Mouse (Mus musculus): ENCODE data around the gene Lmo3. TPM values are rescaled to one million over a fixed set of nuclear protein-coding genes. Genes with fewer than 3 reads are reported as not detected.

Gene Lmo3
- total and polyA plus RNA-seq, 3 experiments, result not detected

- no peaks in the 10 kb centered on the region for H3K27me3 ChIP-seq (ENCODE audit: control insufficient read depth in 1 of 2, insufficient read depth in 2 of 2, low read length in 2 of 2)
- no peaks in the 10 kb centered on the region for H3K9me3 ChIP-seq (replicated peaks; ENCODE audit: insufficient read depth, low read length)
- H3K36me3 ChIP-seq (ENCODE audit: control insufficient read depth in 1 of 2, insufficient read depth in 2 of 2, low read length in 2 of 2), result no peaks in the 10 kb centered on the region
- H3K4me1 ChIP-seq (ENCODE audit: control insufficient read depth in 1 of 2, insufficient read depth in 2 of 2, low read length in 2 of 2), result no peaks in the 10 kb centered on the region
- no peak overlapping the region for H3K4me3 ChIP-seq (ENCODE audit: control insufficient read depth in 1 of 2, insufficient read depth in 1 of 2, low read depth in 2 of 2, low read length in 2 of 2)
- no peak overlapping the region for H3K9ac ChIP-seq (ENCODE audit: control insufficient read depth, low read depth, low read length, poor library complexity, severe bottlenecking)
- no peak for DNase-seq (ENCODE audit: low read depth, low spot score)
- H3K79me2 ChIP-seq (ENCODE audit: control insufficient read depth, insufficient read depth, low read length, poor library complexity), result no peaks in the 10 kb centered on the region
- TF ChIP-seq ELF1 (IDR thresholded peaks at IDR 0.05; ENCODE audit: low read depth, low read length), result no peak
- no peak for TF ChIP-seq MXI1 (IDR thresholded peaks at IDR 0.05; ENCODE audit: low read depth, low read length)
- no peak for TF ChIP-seq MYC (IDR thresholded peaks at IDR 0.05; ENCODE audit: low read depth, low read length)
- no peak for TF ChIP-seq TBP (IDR thresholded peaks at IDR 0.05; ENCODE audit: low read depth, low read length)
- no peak for TF ChIP-seq USF2 (IDR thresholded peaks at IDR 0.05; ENCODE audit: borderline replicate concordance in 1 of 2, insufficient read depth in 1 of 2, low read depth in 1 of 2, low read length in 2 of 2)
- TF ChIP-seq POLR2AphosphoS2 (IDR thresholded peaks at IDR 0.05; ENCODE audit: low read length), result no peak
- no peak for TF ChIP-seq EP300 (IDR thresholded peaks at IDR 0.05; ENCODE audit: low read depth in 1 of 2, low read length in 2 of 2)
- TF ChIP-seq ZC3H11A (IDR thresholded peaks at IDR 0.05; ENCODE audit: low read depth, low read length), result no peak
- TF ChIP-seq SMC3 (IDR thresholded peaks at IDR 0.05; ENCODE audit: low read depth, low read length), result no peak
- TF ChIP-seq MAFK (IDR thresholded peaks at IDR 0.05; ENCODE audit: borderline replicate concordance, low read depth, low read length), result no peak
- no peak for TF ChIP-seq MYB (IDR thresholded peaks at IDR 0.05; ENCODE audit: low read depth, low read length)
- TF ChIP-seq CHD1 (IDR thresholded peaks at IDR 0.05; ENCODE audit: low read depth, low read length), result no peak
- no peak for TF ChIP-seq RAD21 (IDR thresholded peaks at IDR 0.05; ENCODE audit: low read depth, low read length)
- H3K27ac ChIP-seq (ENCODE audit: control insufficient read depth, low read depth, low read length), result no peak overlapping the region
Measured at GRCm38 (mm10) chr6:138323325-138323724, 258.4 kb downstream of the Lmo3 start.

DNA sequence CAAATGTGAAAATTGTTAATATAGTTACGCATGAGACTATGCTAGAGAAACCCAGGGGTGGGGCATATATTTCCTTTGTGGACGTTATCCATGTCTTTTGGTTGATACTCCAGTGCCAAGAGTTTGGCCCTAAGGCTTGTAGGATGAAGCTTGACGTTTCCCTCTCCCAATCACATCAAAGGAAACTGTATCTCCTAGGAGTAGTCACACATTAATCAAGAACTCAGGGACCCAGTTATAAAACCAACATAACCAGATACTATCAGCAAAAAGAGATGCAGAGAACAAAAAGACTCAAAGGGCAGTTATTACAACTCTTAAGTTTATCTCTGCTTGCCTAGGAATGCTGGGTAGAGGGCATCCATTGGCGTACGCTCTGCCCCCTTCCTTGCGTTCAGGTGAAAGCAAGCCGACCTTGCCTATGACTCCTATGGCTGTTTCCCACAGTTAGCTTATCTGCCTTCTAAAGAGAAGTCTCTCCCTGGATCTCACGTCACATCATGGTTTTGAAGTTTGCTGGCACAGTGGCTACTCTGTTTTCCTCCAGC, 261.5 kb downstream of the Lmo3 start:
- no peak for DNase-seq (ENCODE audit: low read depth, low spot score)
- Histone ChIP-seq H3K27ac (ENCODE audit: control insufficient read depth, low read depth, low read length) (no peak overlapping the region), H3K9ac (ENCODE audit: control insufficient read depth, low read depth, low read length, poor library complexity, severe bottlenecking) (no peak overlapping the region), H3K9me3 (replicated peaks; ENCODE audit: insufficient read depth, low read length) (no peaks in the 10 kb centered on the region), H3K36me3 (ENCODE audit: control insufficient read depth in 1 of 2, insufficient read depth in 2 of 2, low read length in 2 of 2) (no peaks in the 10 kb centered on the region), H3K27me3 (ENCODE audit: control insufficient read depth in 1 of 2, insufficient read depth in 2 of 2, low read length in 2 of 2) (no peaks in the 10 kb centered on the region), H3K4me1 (ENCODE audit: control insufficient read depth in 1 of 2, insufficient read depth in 2 of 2, low read length in 2 of 2) (no peaks in the 10 kb centered on the region), H3K79me2 (ENCODE audit: control insufficient read depth, insufficient read depth, low read length, poor library complexity) (no peaks in the 10 kb centered on the region), H3K4me3 (ENCODE audit: control insufficient read depth in 1 of 2, insufficient read depth in 1 of 2, low read depth in 2 of 2, low read length in 2 of 2) (no peak overlapping the region)
- TF ChIP-seq MAX (IDR thresholded peaks at IDR 0.05; ENCODE audit: low read length) (no peak), MAZ (IDR thresholded peaks at IDR 0.05; ENCODE audit: low read depth, low read length) (no peak), MYC (IDR thresholded peaks at IDR 0.05; ENCODE audit: low read depth, low read length) (no peak), BHLHE40 (IDR thresholded peaks at IDR 0.05; ENCODE audit: borderline replicate concordance, low read depth, low read length) (no peak), CHD1 (IDR thresholded peaks at IDR 0.05; ENCODE audit: low read depth, low read length) (no peak), SMC3 (IDR thresholded peaks at IDR 0.05; ENCODE audit: low read depth, low read length) (no peak), E2F4 (IDR thresholded peaks at IDR 0.05; ENCODE audit: borderline replicate concordance, low read depth, low read length) (no peak), GABPA (IDR thresholded peaks at IDR 0.05; ENCODE audit: low read depth, low read length) (no peak), POLR2AphosphoS2 (IDR thresholded peaks at IDR 0.05; ENCODE audit: low read length) (no peak), ZMIZ1 (IDR thresholded peaks at IDR 0.05; ENCODE audit: low read depth, low read length) (no peak), CHD2 (IDR thresholded peaks at IDR 0.05; ENCODE audit: low read length) (no peak), HCFC1 (IDR thresholded peaks at IDR 0.05; ENCODE audit: low read depth, low read length) (no peak), ZKSCAN1 (IDR thresholded peaks at IDR 0.05; ENCODE audit: low read depth, low read length) (no peak), POLR2AphosphoS5 (IDR thresholded peaks at IDR 0.05; ENCODE audit: borderline replicate concordance, low read depth, low read length) (no peak), MYB (IDR thresholded peaks at IDR 0.05; ENCODE audit: low read depth, low read length) (no peak), MEF2A (IDR thresholded peaks at IDR 0.05; ENCODE audit: extremely low read depth, insufficient replicate concordance, low read depth, low read length, poor library complexity, severe bottlenecking) (no peak), NELFE (IDR thresholded peaks at IDR 0.05; ENCODE audit: low read depth, low read length) (no peak), UBTF (IDR thresholded peaks at IDR 0.05; ENCODE audit: borderline replicate concordance, insufficient read depth, low read depth, low read length) (no peak)

Measured in MEL (cell line).